Mouse (Mus musculus) adrenal gland, adult 18-20 months (tissue): ENCODE data around the gene Pqbp1. TPM values are rescaled to one million over a fixed set of nuclear protein-coding genes. Genes with fewer than 3 reads are reported as not detected.
A peak's percentile ranks its signal among the peaks of the same experiment; 100 is the strongest.

Experiments
- DNase-seq, 2 experiments: peaks; one replicate each; pipeline ENCODE4 v3.0.0; 2021 to 2022; ENCODE audit warnings: low spot score in 2 of 2
- total RNA-seq, 2 experiments: library from RNA; stranded (reverse); gene quantifications; 1 replicate in 1 of 2; 2 replicates in 1 of 2; pipeline ENCODE4 v1.2.3; 2021

The Pqbp1 gene
- total RNA-seq, 2 experiments from 2014 or later: 97.4 to 121 TPM

DNA sequence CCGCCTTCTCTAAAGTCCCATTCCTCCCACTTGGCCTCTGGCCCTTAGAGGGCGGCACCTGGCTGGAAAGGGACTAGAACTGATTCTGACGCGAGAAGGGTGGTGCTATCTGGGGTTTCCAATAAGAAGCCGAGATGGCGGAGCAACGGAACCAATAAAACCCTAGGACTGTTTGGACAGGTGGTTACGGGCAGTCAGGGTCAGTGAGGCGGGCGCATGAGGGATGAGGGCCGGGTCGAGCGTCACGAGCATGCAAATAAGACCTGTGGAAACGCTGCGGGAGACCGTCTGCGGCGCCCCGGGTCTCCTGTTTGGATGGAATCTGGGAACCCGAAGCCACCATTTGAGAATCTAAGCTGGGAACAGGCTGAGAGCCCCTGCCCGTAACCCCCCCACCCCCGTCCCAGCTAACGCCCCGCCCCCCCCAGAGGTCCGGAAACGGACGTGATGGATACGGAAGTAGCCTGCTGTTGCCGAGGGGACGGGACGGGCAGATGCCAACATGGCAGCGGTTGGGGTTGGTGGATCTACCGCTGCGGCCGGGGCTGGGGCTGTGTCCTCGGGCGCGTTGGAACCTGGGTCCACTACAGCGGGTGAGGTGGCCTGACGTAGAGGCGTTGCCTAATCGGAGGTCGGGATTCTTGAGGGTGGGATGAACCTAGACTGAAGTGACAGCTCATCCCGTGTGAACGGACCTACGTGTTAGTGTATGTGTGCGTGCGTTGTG lies 15.1 kb downstream of the Pqbp1 start, which contains the start of gene Slc35a2:
Gene Slc35a2, plus strand, starts transcription at position 188 of the 727 bp plus-strand sequence.
- DNase-seq: peak; percentile 59 to 68

GRCm38 (mm10) chrX:7879819-7880218 lies 19.2 kb downstream of the Pqbp1 start:
- DNase-seq: peak in 1 of 2 experiments; percentile 32

DNA sequence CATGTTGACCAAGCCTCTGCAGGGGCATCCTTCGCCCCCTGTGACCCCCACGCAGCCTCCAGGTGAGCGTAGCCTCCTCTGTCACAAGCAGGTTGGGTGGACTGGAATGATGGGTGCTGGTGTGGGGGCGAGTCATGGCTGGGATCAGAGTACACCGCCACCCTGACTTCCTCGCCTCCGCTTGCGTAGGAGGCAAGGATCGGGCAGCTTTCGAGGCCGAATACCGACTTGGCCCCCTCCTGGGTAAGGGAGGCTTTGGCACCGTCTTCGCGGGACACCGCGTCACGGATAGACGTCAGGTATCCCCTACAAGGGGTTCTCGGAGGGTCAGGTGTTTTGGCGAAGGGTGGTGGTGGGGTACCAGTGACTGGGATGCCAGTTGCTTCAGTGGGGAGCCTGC lies 20.6 kb downstream of the Pqbp1 start:
- peak in 1 of 2 experiments; percentile 17 for DNase-seq

- DNase-seq: peak; percentile 63 to 71
Measured at GRCm38 (mm10) chrX:7878007-7878419, 21.1 kb downstream of the Pqbp1 start, which contains the start of gene Pim2. TSS of gene Pim2 (plus strand) at chrX:7878262.

DNA sequence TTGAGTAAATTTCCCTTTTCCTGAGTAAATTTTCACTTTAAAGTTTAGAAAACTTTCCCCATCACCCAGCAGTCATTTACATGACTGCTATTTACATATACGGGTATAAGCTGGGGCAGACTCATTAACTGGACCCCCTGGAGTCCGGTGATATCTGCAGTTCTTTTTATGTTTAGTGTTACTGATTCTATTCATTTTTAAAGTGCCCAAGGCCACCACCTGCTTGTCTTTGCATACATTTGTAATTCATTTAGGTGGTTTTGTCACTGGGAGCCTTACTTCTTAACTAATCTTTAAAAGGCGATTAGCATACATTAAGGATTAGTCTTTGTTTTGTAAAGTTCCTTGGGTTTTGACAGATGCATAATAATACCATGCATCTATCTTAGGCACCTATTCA lies 29.2 kb downstream of the Pqbp1 start:
- DNase-seq: no peak

GRCm38 (mm10) chrX:7868506-7868905 lies 30.6 kb downstream of the Pqbp1 start:
- DNase-seq: no peak

- DNase-seq: no peak
Measured at GRCm38 (mm10) chrX:7867141-7867540, 31.9 kb downstream of the Pqbp1 start.

DNA sequence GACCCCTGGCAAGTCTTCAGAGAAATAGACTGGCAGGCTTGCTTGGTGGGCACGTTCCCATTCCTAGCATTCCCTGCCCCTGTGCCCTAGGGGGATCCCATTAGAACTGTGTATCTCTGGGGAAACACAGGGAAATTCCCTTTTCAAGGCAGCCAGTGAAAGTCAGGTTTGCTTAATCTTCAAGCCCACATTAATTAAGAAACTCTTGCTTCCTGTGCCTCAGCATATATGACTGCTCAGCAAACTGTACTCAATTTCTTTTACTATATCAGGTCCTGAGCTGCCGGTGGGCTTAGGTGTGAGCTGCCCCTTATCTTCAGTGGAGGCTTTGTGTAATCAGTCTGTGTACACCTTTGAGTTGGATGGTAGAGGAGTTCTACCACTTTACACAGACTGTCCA lies 33.3 kb downstream of the Pqbp1 start:
- no peak for DNase-seq

GRCm38 (mm10) chrX:7865343-7865742 lies 33.7 kb downstream of the Pqbp1 start:
- DNase-seq: no peak

DNA sequence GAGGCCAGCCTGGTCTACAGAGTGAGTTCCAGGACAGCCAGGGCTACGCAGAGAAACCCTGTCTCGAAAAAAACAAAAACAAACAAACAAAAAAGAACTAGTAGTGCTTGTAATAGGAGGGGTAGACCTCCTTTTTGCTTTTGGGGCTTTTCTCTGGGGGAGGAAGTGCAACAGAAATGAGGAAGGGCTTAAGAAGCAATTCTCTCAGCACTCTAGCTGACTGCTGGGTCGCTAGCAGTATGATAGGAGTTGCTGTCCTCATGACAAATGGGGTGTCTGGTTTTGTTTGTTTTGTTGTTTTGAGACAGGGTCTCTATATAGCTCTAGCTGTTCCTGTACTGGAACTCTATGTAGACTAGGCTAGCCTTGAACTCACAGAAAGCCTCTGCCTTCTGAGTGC lies 34.5 kb downstream of the Pqbp1 start:
- DNase-seq: no peak

DNA sequence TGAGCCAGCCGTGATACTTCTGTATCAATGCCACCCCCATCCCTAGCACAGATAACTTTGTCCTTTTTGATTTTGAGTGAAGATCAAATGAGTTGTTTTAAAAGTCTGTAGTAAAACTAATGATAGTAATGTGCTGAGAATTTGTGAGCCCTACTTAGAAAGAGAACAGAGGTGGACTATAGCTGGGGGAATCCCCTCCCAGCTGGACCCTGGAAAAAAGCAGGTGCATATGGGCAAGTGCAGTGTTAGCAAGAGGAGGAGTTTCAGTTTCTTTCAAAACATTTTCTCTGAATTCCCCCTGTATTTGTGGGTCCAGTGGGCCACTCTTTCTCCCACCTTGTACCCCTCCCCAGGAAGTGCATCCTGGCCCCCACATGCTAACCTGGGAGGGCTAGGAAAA lies 35.9 kb downstream of the Pqbp1 start:
- no peak for DNase-seq

DNA sequence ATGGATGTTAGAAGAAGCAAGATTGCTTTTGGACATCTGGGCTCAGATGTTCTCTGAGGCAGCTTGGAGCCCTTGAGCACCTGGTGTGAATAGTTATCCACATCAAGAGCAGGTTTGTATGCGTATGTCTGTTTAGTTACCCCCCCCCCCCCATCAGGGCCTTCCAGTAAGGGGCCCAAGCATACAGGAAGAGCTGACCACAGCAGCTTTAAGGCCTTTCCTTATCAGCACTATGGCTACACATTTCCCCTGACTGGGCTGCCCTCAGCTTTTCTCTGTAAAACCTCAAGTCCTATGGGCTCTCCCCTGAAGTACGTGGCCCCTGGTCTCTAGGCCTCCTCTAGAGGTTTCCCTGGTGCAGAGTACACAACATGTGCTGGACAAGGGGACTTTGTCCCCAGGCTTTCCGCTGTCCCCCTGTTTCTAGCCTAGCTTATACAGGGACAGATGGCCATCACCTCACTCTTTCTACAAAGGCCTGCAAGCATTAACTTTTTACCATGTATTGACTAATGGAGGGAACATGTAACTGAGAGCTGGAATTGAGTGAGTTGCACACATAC lies 39.8 kb downstream of the Pqbp1 start:
- no peak for DNase-seq

DNA sequence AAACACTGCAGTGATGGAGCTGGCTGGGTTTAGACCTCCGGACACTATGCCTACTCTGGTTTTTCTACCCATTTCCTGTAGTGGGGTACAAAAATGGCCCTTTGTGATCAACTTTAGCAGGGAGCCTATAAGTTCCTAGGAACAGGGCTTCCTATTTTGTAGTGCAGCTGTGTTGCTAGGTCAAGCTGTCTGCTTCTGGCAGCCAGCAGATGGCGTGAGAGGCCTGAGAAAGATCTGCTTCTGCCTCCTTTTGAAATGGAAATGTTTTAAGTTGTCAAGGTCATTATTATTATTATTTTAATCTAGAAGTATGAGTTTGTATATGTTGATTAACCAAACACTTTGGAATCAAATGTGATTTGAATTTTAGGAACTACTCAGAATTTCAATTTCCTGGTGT lies 44.5 kb downstream of the Pqbp1 start:
- DNase-seq: peak; percentile 20 to 41

- no peak for DNase-seq
Measured at GRCm38 (mm10) chrX:7847845-7848244, 51.2 kb downstream of the Pqbp1 start.

Other genes starting within 250 kb of the Pqbp1 start
- 10 to 100 TPM in 1 of 2 experiments, 1 to 10 TPM in 1; 8.8 to 11.7 TPM for gene Prickle3, start 242.0 kb downstream of the Pqbp1 start, total RNA-seq
- gene Plp2, start 227.9 kb downstream of the Pqbp1 start, total RNA-seq: 10 to 100 TPM; 54.4 to 68.4 TPM
- gene Magix, start 218.0 kb downstream of the Pqbp1 start, total RNA-seq: under 1 TPM; 0.46 to 0.64 TPM
- gene Gpkow, start 202.1 kb downstream of the Pqbp1 start, total RNA-seq: 10 to 100 TPM; 48.0 to 59.9 TPM
- gene Wdr45, start 184.9 kb downstream of the Pqbp1 start, total RNA-seq: 10 to 100 TPM; 45.4 to 62.8 TPM
- gene Gm45208, start 177.0 kb downstream of the Pqbp1 start, total RNA-seq: under 1 TPM in 1 of 2 experiments, not detected in 1; 0.58 TPM
- gene Praf2, start 170.8 kb downstream of the Pqbp1 start, total RNA-seq: 10 to 100 TPM; 12.1 to 16.3 TPM
- gene Ccdc120, start 148.4 kb downstream of the Pqbp1 start, total RNA-seq: 1 to 10 TPM; 2.0 to 2.6 TPM
- gene Tfe3, start 136.7 kb downstream of the Pqbp1 start, total RNA-seq: 10 to 100 TPM; 41.9 to 56.9 TPM
- 10 to 100 TPM; 52.4 to 54.4 TPM for gene Gripap1, start 109.5 kb downstream of the Pqbp1 start, total RNA-seq
- under 1 TPM; 0.54 to 0.76 TPM for gene Kcnd1, start 77.0 kb downstream of the Pqbp1 start, total RNA-seq
- 10 to 100 TPM; 57.4 to 63.1 TPM for gene Otud5, start 57.9 kb downstream of the Pqbp1 start, total RNA-seq
- gene Pim2, start 21.0 kb downstream of the Pqbp1 start, total RNA-seq: 10 to 100 TPM in 1 of 2 experiments, 1 to 10 TPM in 1; 8.1 to 13.4 TPM
- 10 to 100 TPM; 38.9 to 50.3 TPM for gene Slc35a2, start 15.2 kb downstream of the Pqbp1 start, total RNA-seq
- gene Timm17b, start 88 bp upstream of the Pqbp1 start, total RNA-seq: 100 to 1,000 TPM in 1 of 2 experiments, 10 to 100 TPM in 1; 85.0 to 107 TPM
- not detected for gene Gm10491, start 8.6 kb upstream of the Pqbp1 start, total RNA-seq
- not detected for gene Gm10490, start 10.3 kb upstream of the Pqbp1 start, total RNA-seq
- 10 to 100 TPM; 48.9 to 64.9 TPM for gene Pcsk1n, start 20.6 kb upstream of the Pqbp1 start, total RNA-seq
- not detected for gene Eras, start 29.3 kb upstream of the Pqbp1 start, total RNA-seq
- gene Hdac6, start 48.6 kb upstream of the Pqbp1 start, total RNA-seq: 10 to 100 TPM; 14.4 to 15.0 TPM
- not detected for gene Gata1, start 78.8 kb upstream of the Pqbp1 start, total RNA-seq
- gene Glod5, start 119.2 kb upstream of the Pqbp1 start, total RNA-seq: not detected
- gene Suv39h1, start 175.5 kb upstream of the Pqbp1 start, total RNA-seq: 10 to 100 TPM in 1 of 2 experiments, 1 to 10 TPM in 1; 8.6 to 11.1 TPM
- gene Was, start 191.2 kb upstream of the Pqbp1 start, total RNA-seq: 1 to 10 TPM; 1.7 to 3.1 TPM
- 10 to 100 TPM; 58.0 to 61.7 TPM for gene Wdr13, start 233.6 kb upstream of the Pqbp1 start, total RNA-seq
- gene Rbm3, start 246.6 kb upstream of the Pqbp1 start, total RNA-seq: 100 to 1,000 TPM; 107 to 140 TPM